Mouse (Mus musculus): ENCODE results near the gene LTO1.

Gene LTO1

GRCm38 (mm10) chr7:144939344-144940002, 24.6 kb downstream of the LTO1 start, which contains the start of gene Ccnd1:
Ccnd1 (minus strand) TSS chr7:144939925.
- no peak for DNase-seq (ENCODE audit: extremely low spot score, low read depth, low spot score)

GRCm38 (mm10) chr7:144940003-144940571, 25.2 kb downstream of the LTO1 start:
- no peak for DNase-seq (ENCODE audit: extremely low spot score, low read depth, low spot score)

GRCm38 (mm10) chr7:144940585-144940984, 25.7 kb downstream of the LTO1 start:
- no peak for DNase-seq (ENCODE audit: extremely low spot score, low read depth, low spot score)

GRCm38 (mm10) chr7:144941242-144941831, 26.4 kb downstream of the LTO1 start:
- no peak for DNase-seq (ENCODE audit: extremely low spot score, low read depth, low spot score)

- DNase-seq (ENCODE audit: extremely low spot score, low read depth, low spot score), result no peak
Observed at GRCm38 (mm10) chr7:144942071-144942743, 27.3 kb downstream of the LTO1 start.

- no peak for DNase-seq (ENCODE audit: extremely low spot score, low read depth, low spot score)
Observed at GRCm38 (mm10) chr7:144942744-144943135, 27.8 kb downstream of the LTO1 start.

- DNase-seq (ENCODE audit: extremely low spot score, low read depth, low spot score), result no peak
Observed at GRCm38 (mm10) chr7:144943254-144943653, 28.4 kb downstream of the LTO1 start.

GRCm38 (mm10) chr7:144958509-144959395, 43.9 kb downstream of the LTO1 start:
- no peak for DNase-seq (ENCODE audit: extremely low spot score, low read depth, low spot score)

- no peak for DNase-seq (ENCODE audit: extremely low spot score, low read depth, low spot score)
Observed at GRCm38 (mm10) chr7:144963911-144964310, 49.0 kb downstream of the LTO1 start.

- no peak for DNase-seq (ENCODE audit: extremely low spot score, low read depth, low spot score)
Observed at GRCm38 (mm10) chr7:144964316-144964715, 49.4 kb downstream of the LTO1 start.

GRCm38 (mm10) chr7:144965893-144966292, 51.0 kb downstream of the LTO1 start:
- DNase-seq (ENCODE audit: extremely low spot score, low read depth, low spot score), result no peak

GRCm38 (mm10) chr7:144970997-144971768, 56.3 kb downstream of the LTO1 start:
- no peak for DNase-seq (ENCODE audit: extremely low spot score, low read depth, low spot score)

- no peak for DNase-seq (ENCODE audit: extremely low spot score, low read depth, low spot score)
Observed at GRCm38 (mm10) chr7:144971769-144972168, 56.9 kb downstream of the LTO1 start.

GRCm38 (mm10) chr7:144973461-144973860, 58.6 kb downstream of the LTO1 start:
- DNase-seq (ENCODE audit: extremely low spot score, low read depth, low spot score), result no peak

- DNase-seq (ENCODE audit: extremely low spot score, low read depth, low spot score), result no peak
Observed at GRCm38 (mm10) chr7:144977121-144977520, 62.2 kb downstream of the LTO1 start.

- no peak for DNase-seq (ENCODE audit: extremely low spot score, low read depth, low spot score)
Observed at GRCm38 (mm10) chr7:144979814-144980213, 64.9 kb downstream of the LTO1 start.

All from hindlimb bud, embryonic 11.5 days (tissue).